Mouse (Mus musculus) hindbrain, embryonic 12.5 days (tissue): ENCODE results near the gene Olfr13. TPM values are rescaled to one million over a fixed set of nuclear protein-coding genes. Genes with fewer than 3 reads are reported as not detected.
A peak's percentile ranks its signal among the peaks of the same experiment; 100 is the strongest.
"Not testable (repeated sequence)": the region's sequence is repeated elsewhere in the genome, so short reads cannot be mapped to it uniquely, and the experiment has no call there.

Source experiments
- ATAC-seq: fragments of 200-750 bp; cut with Nextera tagmentation; 2 replicates; pipeline ENCODE4 v1.8.0; 2017; ENCODE audit warnings: moderate TSS enrichment; ENCODE audit not compliant: low FRiP score
- H3K27ac ChIP-seq: fragments of 300-500 bp; sonication (generic); 2 replicates; pipeline ENCODE4 v1.5.1; 2016; ENCODE audit warnings: mild to moderate bottlenecking
- H3K27me3 ChIP-seq: fragments of 300-500 bp; sonication (generic); 2 replicates; pipeline ENCODE4 v1.6.1; 2016; ENCODE audit warnings: mild to moderate bottlenecking
- H3K36me3 ChIP-seq: fragments of 300-500 bp; sonication (generic); 2 replicates; pipeline ENCODE4 v1.6.1; 2016; ENCODE audit warnings: mild to moderate bottlenecking
- H3K4me1 ChIP-seq: fragments of 300-500 bp; sonication (generic); 2 replicates; pipeline ENCODE4 v1.6.1; 2016
- H3K4me2 ChIP-seq: fragments of 300-500 bp; sonication (generic); replicated peaks from 2 replicates; pipeline ENCODE4 v1.6.1; 2016; ENCODE audit warnings: mild to moderate bottlenecking
- H3K4me3 ChIP-seq: fragments of 300-500 bp; sonication (generic); 2 replicates; pipeline ENCODE4 v1.5.1; 2016; ENCODE audit warnings: mild to moderate bottlenecking
- H3K9ac ChIP-seq: fragments of 300-500 bp; sonication (generic); 2 replicates; pipeline ENCODE4 v1.6.1; 2016; ENCODE audit warnings: mild to moderate bottlenecking, moderate library complexity
- H3K9me3 ChIP-seq: fragments of 300-500 bp; sonication (generic); replicated peaks from 2 replicates; pipeline ENCODE4 v1.6.1; 2016; ENCODE audit warnings: mild to moderate bottlenecking
- WGBS: fragments of 180-500 bp; shearing (Covaris S2); methylation state at CpG from one replicate; pipeline ENCODE4 v1.1.7; 2016; 5-methylcytosine and 5-hydroxymethylcytosine counted together
- polyA plus RNA-seq: library from polyadenylated mRNA; unstranded; fragments of >200 nt; fragmentation: Nextera tagmentation; extraction: Ambion mirVana; gene quantifications from 2 replicates; pipeline ENCODE4 v1.2.1, GENCODE M21; 2016

Gene Olfr13
- polyA plus RNA-seq, result not detected in 2 replicates

DNA sequence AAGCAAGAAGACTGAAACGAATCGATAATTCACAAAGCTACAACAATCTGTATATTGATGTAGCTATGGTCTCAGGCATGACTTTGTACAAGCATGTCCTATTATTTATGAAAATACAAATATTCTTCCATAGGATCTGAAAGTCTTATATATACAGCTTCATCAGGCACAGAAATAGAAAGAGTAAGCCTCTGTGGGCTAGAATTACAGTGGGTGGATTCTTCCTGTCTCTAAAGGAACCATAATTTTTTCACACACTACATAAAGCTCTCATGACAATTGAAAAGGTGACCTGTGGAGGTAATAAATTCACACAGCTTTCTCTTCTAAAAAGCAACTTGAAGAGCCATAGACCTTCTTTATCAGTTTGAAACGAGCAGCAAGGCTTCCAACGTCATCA is at the start of gene Olfr13:
Gene Olfr13 (plus strand): TSS at position 301 of the 400 bp plus-strand sequence.
- Histone ChIP-seq H3K36me3 (no peaks in the 10 kb centered on the region), H3K9me3 (no peaks in the 10 kb centered on the region), H3K4me3 (no peak within 1 kb of the TSS), H3K4me1 (no peaks in the 10 kb centered on the region), H3K9ac (no peak within 1 kb of the TSS), H3K27me3 (no peaks in the 10 kb centered on the region), H3K27ac (no peak within 1 kb of the TSS), H3K4me2 (no peak within 1 kb of the TSS)
- 80% methylated on average over 4 of the region's 4 CpGs for WGBS
- ATAC-seq, result no peak

DNA sequence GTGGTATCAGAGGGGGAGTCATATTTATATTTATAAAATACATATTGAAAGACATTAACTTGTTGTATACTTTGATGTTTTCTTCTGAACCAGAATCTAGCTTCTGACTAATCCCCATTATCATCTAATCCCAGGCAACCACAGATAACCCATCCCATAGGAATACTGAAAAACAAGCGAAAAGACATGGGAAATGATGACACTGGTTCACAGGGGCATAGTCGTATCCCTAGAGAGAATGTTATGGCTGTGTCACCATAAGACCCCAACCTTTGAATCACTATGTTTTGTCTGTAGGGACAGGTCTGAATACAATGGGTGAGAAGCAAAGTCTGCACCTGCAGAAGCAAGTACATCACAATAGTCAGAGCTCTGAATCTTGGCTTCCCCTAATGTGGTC is 25.7 kb upstream of the Olfr13 start, which contains the start of gene Olfr237-ps1:
Gene Olfr237-ps1 (plus strand): TSS at position 301 of the 400 bp plus-strand sequence.
- not testable (repeated sequence) for H3K36me3 ChIP-seq, H3K9ac ChIP-seq, H3K4me2 ChIP-seq, H3K9me3 ChIP-seq, H3K27ac ChIP-seq, H3K4me1 ChIP-seq, H3K27me3 ChIP-seq, ATAC-seq, H3K4me3 ChIP-seq
- 71% methylated on average over 2 of the region's 2 CpGs for WGBS

DNA sequence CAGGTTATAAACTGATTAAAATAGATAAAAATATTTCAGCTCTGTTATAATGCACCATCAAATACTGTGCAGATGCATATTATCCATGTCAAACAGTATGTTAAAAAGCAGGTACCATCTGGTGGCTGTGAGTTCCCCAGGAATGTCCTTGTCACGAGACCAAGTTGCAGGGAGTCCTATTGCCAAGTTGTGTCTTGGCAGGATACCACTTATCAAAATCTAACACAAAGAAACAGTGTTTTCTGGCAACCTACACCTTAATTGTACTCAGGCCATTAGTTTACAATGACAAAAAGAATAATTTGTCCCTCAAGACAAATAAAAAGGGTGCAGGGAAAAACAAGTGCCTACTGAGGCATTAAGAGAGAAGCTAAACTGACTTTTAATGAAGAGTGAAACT is 12.4 kb upstream of the Olfr13 start:
- ATAC-seq, result no peak
- H3K9me3 ChIP-seq, result no peaks in the 10 kb centered on the region
- H3K4me2 ChIP-seq, result no peak overlapping the region
- no peaks in the 10 kb centered on the region for H3K27me3 ChIP-seq
- H3K4me1 ChIP-seq, result no peaks in the 10 kb centered on the region
- no peak overlapping the region for H3K9ac ChIP-seq
- WGBS, result 78% methylated on average over 1 of the region's 1 CpGs
- no peaks in the 10 kb centered on the region for H3K36me3 ChIP-seq
- H3K4me3 ChIP-seq, result no peak overlapping the region
- H3K27ac ChIP-seq, result no peak overlapping the region

DNA sequence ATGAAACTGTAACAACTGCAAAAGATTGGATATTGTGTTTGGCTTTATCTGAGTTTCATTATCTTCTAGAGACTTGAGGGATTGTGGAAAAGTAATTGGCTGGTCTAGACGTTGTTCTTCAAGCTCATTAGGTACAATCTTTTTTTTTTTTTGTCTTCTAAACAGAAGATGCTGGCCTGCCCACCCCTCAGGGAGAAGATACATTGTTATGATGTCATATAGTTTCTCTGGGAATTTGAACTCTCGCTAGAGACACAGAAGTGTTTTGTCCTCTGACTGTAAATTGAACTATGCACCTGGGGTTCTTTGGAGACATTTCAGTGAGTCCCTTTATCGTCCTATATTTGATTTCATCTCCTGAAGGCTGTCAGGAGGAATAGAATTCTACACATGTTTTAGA is 9.0 kb upstream of the Olfr13 start, which contains the start of gene Olfr437:
Gene Olfr437 (plus strand): TSS at position 301 of the 400 bp plus-strand sequence.
- no peaks in the 10 kb centered on the region for H3K36me3 ChIP-seq
- H3K27ac ChIP-seq, result no peak within 1 kb of the TSS
- H3K9me3 ChIP-seq, result no peaks in the 10 kb centered on the region
- no peak within 1 kb of the TSS for H3K9ac ChIP-seq
- H3K4me2 ChIP-seq, result no peak within 1 kb of the TSS
- no peaks in the 10 kb centered on the region for H3K4me1 ChIP-seq
- no peak for ATAC-seq
- no peaks in the 10 kb centered on the region for H3K27me3 ChIP-seq
- 76% methylated on average over 3 of the region's 3 CpGs for WGBS
- H3K4me3 ChIP-seq, result no peak within 1 kb of the TSS

DNA sequence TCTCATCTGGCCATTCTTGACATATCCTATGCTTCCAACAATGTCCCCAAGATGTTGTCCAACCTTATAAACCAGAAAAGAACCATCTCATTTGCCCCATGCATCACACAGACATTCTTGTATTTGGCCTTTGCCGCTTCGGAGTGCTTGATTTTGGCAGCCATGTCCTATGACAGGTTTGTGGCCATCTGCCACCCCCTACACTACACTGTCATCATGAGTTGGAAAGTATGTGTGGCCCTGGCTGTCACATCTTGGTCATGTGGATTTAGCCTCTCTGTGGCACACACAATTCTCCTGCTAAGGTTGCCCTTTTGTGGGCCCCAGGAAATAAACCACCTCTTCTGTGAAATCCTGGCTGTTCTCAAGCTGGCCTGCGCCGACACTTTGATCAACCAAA is 4.7 kb upstream of the Olfr13 start:
- Histone ChIP-seq H3K4me1 (no peaks in the 10 kb centered on the region), H3K9me3 (no peaks in the 10 kb centered on the region), H3K9ac (no peak overlapping the region), H3K4me3 (no peak overlapping the region), H3K36me3 (no peaks in the 10 kb centered on the region), H3K4me2 (no peak overlapping the region), H3K27ac (no peak overlapping the region), H3K27me3 (no peaks in the 10 kb centered on the region)
- 85% methylated on average over 4 of the region's 4 CpGs for WGBS
- no peak for ATAC-seq

DNA sequence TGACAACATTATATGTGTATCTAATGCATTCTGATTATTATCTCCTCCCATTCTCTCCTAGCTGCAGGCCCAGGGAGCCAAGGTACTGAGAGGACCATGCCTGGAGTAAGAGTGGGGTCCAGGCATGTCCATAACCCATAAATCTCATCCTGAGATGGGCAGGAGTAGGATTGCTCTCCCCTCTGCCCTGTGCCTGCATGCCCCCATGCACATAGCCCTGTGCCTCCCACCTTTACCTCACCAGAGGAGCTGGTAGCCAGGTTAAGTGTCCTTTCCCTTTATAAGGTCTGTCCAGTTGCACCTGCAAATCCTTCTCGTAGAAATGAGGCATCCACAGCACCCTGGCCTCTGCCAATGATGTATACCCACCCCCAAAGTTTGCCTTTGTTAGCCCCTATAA is 6.2 kb downstream of the Olfr13 start:
- ATAC-seq, result no peak

DNA sequence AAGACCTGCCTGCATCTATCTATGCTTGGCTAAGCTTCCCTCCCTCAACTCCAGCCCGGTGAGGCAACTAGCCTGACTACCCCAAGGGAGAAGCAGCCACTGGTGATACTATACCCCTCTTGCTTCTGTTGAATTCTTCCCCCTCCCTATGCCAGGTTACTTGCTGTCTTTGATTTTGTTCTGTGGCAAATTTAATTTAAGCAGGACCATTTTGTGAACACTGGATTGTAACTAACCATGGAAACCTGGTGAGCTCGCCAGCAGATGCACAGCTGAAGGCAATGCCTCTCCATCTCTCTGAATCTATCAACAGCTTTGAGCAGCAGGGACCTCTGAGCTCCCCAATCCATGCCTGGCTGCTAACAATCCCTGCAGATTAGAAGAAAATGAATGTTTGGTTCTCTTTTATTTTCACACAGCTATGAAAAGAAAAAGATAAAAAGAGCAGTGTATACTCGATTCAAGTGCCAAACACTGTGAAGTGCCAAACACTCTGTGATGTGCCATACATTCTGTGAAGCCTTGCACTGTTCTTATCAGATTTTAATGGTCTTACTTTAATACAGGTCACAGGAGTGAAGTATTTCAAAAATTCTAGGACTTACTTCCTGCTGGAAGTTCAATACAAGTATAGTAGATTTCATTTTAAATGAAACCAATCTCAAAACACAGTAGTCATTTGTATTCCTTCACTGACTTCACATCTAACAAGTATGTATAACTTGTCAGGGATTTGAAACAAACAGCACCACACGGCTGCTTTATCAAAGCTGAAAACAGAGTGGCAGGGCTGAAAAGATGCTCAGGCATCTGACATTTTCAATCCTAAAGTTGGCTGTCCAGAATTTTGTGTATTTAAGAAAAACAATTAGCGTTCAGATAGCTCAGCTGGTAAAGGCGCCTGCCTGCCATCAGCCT is 6.9 kb downstream of the Olfr13 start:
- peak; percentile 58; the same call in 1 of the 2 replicates for ATAC-seq
- Histone ChIP-seq H3K27me3 (no peaks in the 10 kb centered on the region), H3K27ac (no peak overlapping the region), H3K9me3 (no peaks in the 10 kb centered on the region), H3K4me3 (no peak overlapping the region), H3K36me3 (no peaks in the 10 kb centered on the region), H3K9ac (no peak overlapping the region), H3K4me1 (no peaks in the 10 kb centered on the region), H3K4me2 (no peak overlapping the region)
- WGBS, result 67% methylated on average over 6 of the region's 6 CpGs

More for the DNA sequence above, 6.2 kb downstream of the Olfr13 start:
- no peak overlapping the region for H3K9ac ChIP-seq
- H3K27me3 ChIP-seq, result no peaks in the 10 kb centered on the region
- H3K4me3 ChIP-seq, result no peak overlapping the region
- H3K4me1 ChIP-seq, result no peaks in the 10 kb centered on the region
- no peak overlapping the region for H3K4me2 ChIP-seq
- H3K27ac ChIP-seq, result no peak overlapping the region
- no peaks in the 10 kb centered on the region for H3K36me3 ChIP-seq
- H3K9me3 ChIP-seq, result no peaks in the 10 kb centered on the region
- 78% methylated on average over 1 of the region's 1 CpGs for WGBS

DNA sequence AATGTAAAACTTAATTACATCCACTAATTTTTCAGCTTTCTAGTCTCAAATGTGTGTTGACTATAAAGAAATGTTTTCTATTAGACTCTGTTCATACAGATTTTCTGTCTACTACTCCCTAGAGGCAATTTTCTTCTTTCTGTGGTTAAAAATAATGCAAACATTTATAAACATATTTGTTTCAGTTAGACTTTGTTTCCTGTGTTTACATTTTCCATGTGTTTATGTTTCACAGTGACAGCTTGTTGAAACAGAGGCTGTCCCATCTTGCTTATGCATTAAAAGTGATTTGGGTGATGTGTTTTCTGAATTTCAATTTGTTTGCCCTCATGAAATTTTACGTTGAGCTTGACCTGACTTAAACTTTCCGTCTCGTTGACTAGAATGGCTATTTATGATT is 19.0 kb downstream of the Olfr13 start:
- Histone ChIP-seq H3K9ac (no peak overlapping the region), H3K4me2 (no peak overlapping the region), H3K4me1 (no peaks in the 10 kb centered on the region), H3K36me3 (no peaks in the 10 kb centered on the region), H3K27ac (no peak overlapping the region), H3K9me3 (no peaks in the 10 kb centered on the region), H3K4me3 (no peak overlapping the region), H3K27me3 (no peaks in the 10 kb centered on the region)
- ATAC-seq, result no peak
- 86% methylated on average over 3 of the region's 3 CpGs for WGBS

DNA sequence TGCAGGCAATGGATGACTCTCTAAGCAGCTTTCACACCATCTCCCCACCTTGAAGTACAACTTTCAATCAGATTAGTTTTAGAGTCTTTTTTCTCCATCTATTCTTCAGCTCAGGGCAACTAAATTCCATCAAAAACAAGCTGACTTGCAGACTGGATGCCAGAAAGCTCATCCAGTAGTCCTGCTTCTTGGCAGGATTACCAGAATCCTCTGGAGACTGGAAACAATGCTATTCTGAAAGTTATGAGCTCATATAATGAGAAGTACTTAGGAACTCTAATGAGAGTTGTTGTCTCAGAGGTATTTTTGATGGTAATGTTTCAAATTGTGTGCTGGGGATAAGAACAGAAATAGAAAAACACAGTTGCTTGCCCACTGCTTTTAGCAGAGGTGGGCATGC is 24.8 kb downstream of the Olfr13 start, which contains the start of gene Olfr435:
Gene Olfr435 (plus strand): TSS at position 366 of the 400 bp plus-strand sequence.
- H3K4me2 ChIP-seq, result no peak within 1 kb of the TSS
- H3K4me1 ChIP-seq, result no peaks in the 10 kb centered on the region
- H3K9ac ChIP-seq, result no peak within 1 kb of the TSS
- H3K4me3 ChIP-seq, result no peak within 1 kb of the TSS
- no peaks in the 10 kb centered on the region for H3K36me3 ChIP-seq
- H3K27me3 ChIP-seq, result no peaks in the 10 kb centered on the region
- no peak for ATAC-seq
- H3K27ac ChIP-seq, result no peak within 1 kb of the TSS
- no peaks in the 10 kb centered on the region for H3K9me3 ChIP-seq

DNA sequence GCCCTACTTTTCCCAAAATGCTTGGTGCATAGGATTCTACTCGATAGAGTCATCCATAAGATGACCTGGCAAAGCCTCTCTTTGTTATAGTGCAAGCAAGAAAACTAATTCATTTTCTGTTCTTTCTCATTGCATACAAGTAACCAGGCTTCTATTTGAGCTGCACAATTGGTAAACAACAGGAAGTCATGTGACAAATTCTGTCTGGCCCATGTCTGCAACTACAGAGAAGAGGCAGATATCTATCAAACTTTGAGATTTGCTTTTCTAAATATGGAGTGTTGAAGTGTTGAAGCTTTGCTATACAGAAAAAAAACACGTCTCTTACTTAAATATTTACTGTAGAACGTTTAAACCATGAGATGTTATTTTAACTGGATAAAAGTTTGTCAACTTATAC is 26.2 kb downstream of the Olfr13 start:
- H3K36me3 ChIP-seq, result no peaks in the 10 kb centered on the region
- H3K4me1 ChIP-seq, result no peaks in the 10 kb centered on the region
- H3K9ac ChIP-seq, result no peak overlapping the region
- no peaks in the 10 kb centered on the region for H3K27me3 ChIP-seq
- H3K4me2 ChIP-seq, result no peak overlapping the region
- no peak for ATAC-seq
- H3K27ac ChIP-seq, result no peak overlapping the region
- H3K4me3 ChIP-seq, result no peak overlapping the region
- no peaks in the 10 kb centered on the region for H3K9me3 ChIP-seq
- 86% methylated on average over 3 of the region's 3 CpGs for WGBS

DNA sequence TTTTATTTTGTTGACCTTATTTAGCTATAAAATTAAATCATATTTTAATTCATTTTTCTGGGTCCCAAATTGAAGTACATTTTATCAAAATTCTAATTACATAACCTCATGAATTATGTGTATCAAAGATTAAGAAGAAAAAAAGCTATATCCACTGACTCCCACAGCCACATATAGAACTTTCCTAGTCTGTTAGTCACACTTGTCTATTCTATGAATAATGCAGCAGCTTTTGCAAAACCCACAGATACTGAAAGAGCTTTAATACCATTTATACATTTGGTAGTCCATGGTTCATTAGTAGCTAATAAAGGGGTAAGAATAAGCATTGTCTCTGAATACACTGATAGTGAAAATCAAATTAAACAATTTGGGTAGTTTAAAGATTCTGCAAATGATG is 30.8 kb downstream of the Olfr13 start:
- no peak overlapping the region for H3K4me3 ChIP-seq
- no peaks in the 10 kb centered on the region for H3K36me3 ChIP-seq
- H3K27ac ChIP-seq, result no peak overlapping the region
- H3K4me2 ChIP-seq, result no peak overlapping the region
- H3K9ac ChIP-seq, result no peak overlapping the region
- no peak for ATAC-seq
- H3K27me3 ChIP-seq, result no peaks in the 10 kb centered on the region
- H3K9me3 ChIP-seq, result no peaks in the 10 kb centered on the region
- H3K4me1 ChIP-seq, result no peaks in the 10 kb centered on the region

DNA sequence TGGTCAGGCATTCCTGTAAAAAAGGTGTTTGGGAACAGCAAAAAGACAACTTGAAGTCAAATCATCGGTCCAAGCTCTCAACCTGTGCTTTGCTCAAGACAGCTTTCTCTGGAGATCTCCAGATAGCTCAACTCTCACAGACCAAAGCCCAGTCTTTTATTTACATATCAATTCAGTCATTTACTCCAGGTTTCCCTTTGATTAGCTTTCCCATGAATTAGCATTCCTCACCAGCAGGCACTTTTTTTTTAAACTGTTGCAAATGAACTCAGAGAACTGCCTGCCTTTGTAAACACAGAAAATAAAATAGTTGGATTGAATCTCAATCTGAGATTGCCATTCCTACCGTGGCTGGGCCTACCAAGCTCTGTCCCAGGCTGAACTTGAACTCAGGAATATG is 33.4 kb downstream of the Olfr13 start:
- no peak overlapping the region for H3K27ac ChIP-seq
- H3K9ac ChIP-seq, result no peak overlapping the region
- no peak overlapping the region for H3K4me2 ChIP-seq
- no peak for ATAC-seq
- no peaks in the 10 kb centered on the region for H3K4me1 ChIP-seq
- no peaks in the 10 kb centered on the region for H3K36me3 ChIP-seq
- WGBS, result 21% methylated on average over 2 of the region's 2 CpGs
- no peaks in the 10 kb centered on the region for H3K9me3 ChIP-seq
- no peak overlapping the region for H3K4me3 ChIP-seq
- H3K27me3 ChIP-seq, result no peaks in the 10 kb centered on the region

DNA sequence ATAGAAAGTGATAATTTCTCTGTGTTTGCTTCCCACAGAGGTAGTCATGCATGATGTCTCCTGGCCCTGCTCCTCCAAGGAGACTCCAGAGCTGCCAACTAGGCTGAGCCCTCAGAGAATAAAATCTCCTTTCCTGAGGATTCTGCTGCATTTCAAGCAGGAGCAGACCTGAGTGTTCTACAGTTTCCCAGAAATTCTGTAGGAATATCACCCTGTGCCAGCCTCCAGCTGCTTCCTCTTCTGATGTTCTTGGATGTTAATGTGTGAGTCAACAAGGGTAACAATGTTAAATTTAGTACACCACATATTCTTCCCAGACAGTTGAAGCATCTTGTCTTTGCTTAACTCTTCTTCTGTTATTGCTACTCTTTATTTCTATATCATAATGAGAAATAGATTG is 40.9 kb downstream of the Olfr13 start, which contains the start of gene Olfr434:
Gene Olfr434 (plus strand): TSS at position 149 of the 400 bp plus-strand sequence.
- not testable (repeated sequence) for H3K9me3 ChIP-seq, H3K4me3 ChIP-seq, H3K27ac ChIP-seq, H3K4me2 ChIP-seq, H3K9ac ChIP-seq, H3K4me1 ChIP-seq, H3K36me3 ChIP-seq, ATAC-seq, H3K27me3 ChIP-seq
